Mouse (Mus musculus): ENCODE results near the gene March1.

- no peak for TF ChIP-seq CTCF (IDR thresholded peaks at IDR 0.05; ENCODE audit: control insufficient read depth, insufficient read depth, insufficient read length)
- TF ChIP-seq MYOG (IDR thresholded peaks at IDR 0.05; ENCODE audit: control insufficient read depth, extremely low read depth, insufficient read length), result no peak
- TF ChIP-seq USF1 (IDR thresholded peaks at IDR 0.05; ENCODE audit: low read depth), result no peak
Observed at GRCm38 (mm10) chr8:65661885-65662284, 44.2 kb downstream of the March1 start.

All from C2C12 (cell line).